Mouse (Mus musculus): Measurements from ENCODE around the gene Sh3rf3. TPM values are rescaled to one million over a fixed set of nuclear protein-coding genes. Genes with fewer than 3 reads are reported as not detected.

The Sh3rf3 gene
- 1.5 and 2.3 TPM in 2 replicates for polyA plus RNA-seq (2012; rRNA removed)

DNA sequence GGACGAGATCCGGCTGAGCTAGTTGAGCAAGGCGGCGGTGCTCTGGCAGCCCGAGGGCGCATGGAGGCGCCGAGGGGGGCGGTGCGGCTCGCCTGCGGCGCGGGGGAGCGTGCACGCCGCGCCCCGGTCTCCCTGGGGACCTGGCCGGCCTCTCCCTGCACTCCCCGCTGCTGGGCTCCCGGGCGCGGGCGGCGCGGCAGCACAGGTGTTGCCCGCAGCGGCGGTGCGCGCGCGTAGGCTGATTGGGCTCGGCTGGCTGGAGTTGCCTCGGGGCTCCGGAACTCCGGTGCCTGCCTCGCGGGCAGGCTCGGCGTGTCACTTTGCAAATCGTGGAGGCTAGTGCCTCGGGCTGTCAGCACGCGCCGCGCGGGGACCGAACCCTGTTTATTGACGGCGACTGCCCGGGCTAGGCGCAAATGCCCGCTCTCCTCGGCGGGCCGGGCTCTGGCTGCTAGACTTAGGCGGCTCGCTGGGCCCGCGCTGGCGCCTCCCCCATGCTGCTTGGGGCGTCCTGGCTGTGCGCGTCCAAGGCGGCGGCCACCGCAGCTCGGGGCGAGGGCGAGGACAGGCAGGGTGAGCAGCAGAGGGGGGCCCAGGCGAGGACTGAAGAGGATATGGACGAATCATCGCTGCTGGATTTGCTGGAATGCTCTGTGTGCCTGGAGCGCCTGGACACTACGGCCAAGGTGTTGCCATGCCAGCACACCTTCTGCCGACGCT, at the start of gene Sh3rf3:
Sh3rf3 (plus strand) TSS at position 279 of the 720 bp plus-strand sequence.
- DNase-seq (ENCODE audit: low read depth in 1 of 2, low spot score in 2 of 2), result no peak
- no peaks in the 10 kb centered on the region for H3K36me3 ChIP-seq (ENCODE audit: control insufficient read depth, insufficient read depth, low read length)
- H3K27me3 ChIP-seq (ENCODE audit: control insufficient read depth, insufficient read depth, low read length), result peaks cover 10% of the 10 kb centered on the region; the same call in 1 of the 2 replicates
- WGBS, result 2% methylated on average over 71 of the region's 79 CpGs
- TF ChIP-seq POLR2A (IDR thresholded peaks at IDR 0.05; ENCODE audit: low read depth, low read length) (no peak), CTCF (IDR thresholded peaks at IDR 0.05; ENCODE audit: extremely low read depth, insufficient read depth, insufficient read length, insufficient replicate concordance) (no peak)
- H3K4me1 ChIP-seq (ENCODE audit: control insufficient read depth, insufficient read depth, insufficient read length), result peaks cover 4% of the 10 kb centered on the region
- peak within 1 kb of the TSS; percentile 32; the same call in 1 of the 2 replicates for H3K4me3 ChIP-seq (ENCODE audit: extremely low read depth, insufficient read depth, insufficient read length)
- no peak within 1 kb of the TSS for H3K27ac ChIP-seq (ENCODE audit: insufficient read depth, low read length)

DNA sequence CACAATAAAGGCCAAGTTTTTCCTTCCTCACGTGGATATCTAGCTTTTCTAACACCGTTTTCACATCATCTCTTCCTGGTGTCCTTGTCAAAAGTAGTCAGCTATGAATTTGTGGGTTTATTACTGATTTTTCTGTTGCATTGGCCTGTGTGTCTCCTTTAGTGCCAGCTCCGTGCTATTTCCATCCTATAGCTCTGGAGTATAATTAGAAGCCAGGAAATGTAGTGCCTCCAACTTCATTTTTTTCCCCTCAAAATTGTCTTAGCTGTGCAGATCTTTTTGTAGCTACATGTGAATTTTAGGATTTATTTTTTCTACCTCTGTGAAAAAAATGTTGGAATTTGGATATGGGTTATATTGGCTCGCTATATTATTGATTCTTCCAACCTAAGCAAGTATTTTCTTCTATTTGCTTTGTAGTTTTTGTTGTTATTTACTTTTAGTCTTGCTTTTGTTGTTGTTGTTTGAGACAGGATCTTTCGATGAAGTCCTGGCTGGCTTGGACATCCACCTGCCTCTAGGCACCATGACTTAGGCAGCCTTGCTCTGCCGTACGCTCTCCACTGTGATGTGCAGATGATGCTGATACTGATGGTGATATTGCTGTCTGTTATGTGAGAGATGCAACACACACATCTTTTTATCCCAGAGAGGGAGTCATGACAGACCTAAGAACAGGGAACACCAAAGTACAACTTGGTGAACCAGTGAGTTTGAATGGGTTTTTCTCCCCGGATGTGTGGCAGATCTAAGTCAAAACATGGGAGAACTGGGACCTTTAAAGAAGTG, 24.5 kb upstream of the Sh3rf3 start:
- no peaks in the 10 kb centered on the region for H3K4me1 ChIP-seq (ENCODE audit: control insufficient read depth, insufficient read depth, insufficient read length)
- H3K4me3 ChIP-seq (ENCODE audit: extremely low read depth, insufficient read depth, insufficient read length), result no peak overlapping the region
- H3K36me3 ChIP-seq (ENCODE audit: control insufficient read depth, insufficient read depth, low read length), result no peaks in the 10 kb centered on the region
- TF ChIP-seq CTCF (IDR thresholded peaks at IDR 0.05; ENCODE audit: extremely low read depth, insufficient read depth, insufficient read length, insufficient replicate concordance) (no peak), POLR2A (IDR thresholded peaks at IDR 0.05; ENCODE audit: low read depth, low read length) (no peak)
- 88% methylated on average over 8 of the region's 8 CpGs for WGBS
- no peaks in the 10 kb centered on the region for H3K27me3 ChIP-seq (ENCODE audit: control insufficient read depth, insufficient read depth, low read length)
- DNase-seq (ENCODE audit: low read depth in 1 of 2, low spot score in 2 of 2), result no peak
- no peak overlapping the region for H3K27ac ChIP-seq (ENCODE audit: insufficient read depth, low read length)

DNA sequence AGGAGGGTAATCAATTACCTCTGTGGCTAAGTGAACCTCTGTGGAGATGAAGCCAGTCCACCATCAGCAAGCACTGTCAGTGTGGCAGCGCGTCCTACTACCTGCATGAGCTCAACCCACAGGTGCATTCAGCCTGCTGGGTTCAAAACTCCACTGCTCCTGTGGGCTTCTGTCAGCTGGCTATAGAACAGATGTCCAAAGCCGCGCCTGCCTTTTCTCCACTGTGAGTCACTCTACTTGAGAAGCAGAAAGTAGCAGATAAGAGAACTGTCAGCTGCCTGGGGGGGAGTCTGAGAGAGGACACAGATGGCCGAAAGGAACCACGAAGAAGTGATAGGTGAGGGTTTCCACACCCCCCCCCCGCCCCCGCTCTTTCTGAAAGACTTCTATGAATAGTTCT, 15.6 kb upstream of the Sh3rf3 start:
- TF ChIP-seq CTCF (IDR thresholded peaks at IDR 0.05; ENCODE audit: extremely low read depth, insufficient read depth, insufficient read length, insufficient replicate concordance) (no peak), POLR2A (IDR thresholded peaks at IDR 0.05; ENCODE audit: low read depth, low read length) (no peak)
- 84% methylated on average over 8 of the region's 8 CpGs for WGBS
- no peak for DNase-seq (ENCODE audit: low read depth in 1 of 2, low spot score in 2 of 2)

DNA sequence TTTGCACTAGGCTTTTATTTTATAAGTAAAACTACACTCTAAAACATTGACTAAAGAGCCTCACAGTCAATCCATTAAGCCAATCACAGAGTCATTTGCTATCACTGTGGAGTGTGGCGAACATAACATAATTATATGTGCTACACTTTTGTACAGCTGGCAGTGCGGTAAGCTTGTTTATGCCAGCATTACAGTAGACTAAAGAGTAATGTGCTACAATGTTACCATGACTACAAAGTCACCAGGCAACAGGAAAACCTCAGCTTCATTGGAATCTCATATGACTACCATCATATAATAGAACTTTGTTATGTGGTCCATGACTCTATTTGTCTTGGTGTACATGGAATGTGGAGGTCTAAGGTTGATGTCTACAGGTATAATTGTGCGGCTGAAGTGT, 15.0 kb upstream of the Sh3rf3 start:
- Histone ChIP-seq H3K27me3 (ENCODE audit: control insufficient read depth, insufficient read depth, low read length) (no peaks in the 10 kb centered on the region), H3K27ac (ENCODE audit: insufficient read depth, low read length) (no peak overlapping the region), H3K4me1 (ENCODE audit: control insufficient read depth, insufficient read depth, insufficient read length) (no peaks in the 10 kb centered on the region), H3K4me3 (ENCODE audit: extremely low read depth, insufficient read depth, insufficient read length) (no peak overlapping the region), H3K36me3 (ENCODE audit: control insufficient read depth, insufficient read depth, low read length) (no peaks in the 10 kb centered on the region)
- WGBS, result 93% methylated on average over 3 of the region's 3 CpGs
- TF ChIP-seq POLR2A (IDR thresholded peaks at IDR 0.05; ENCODE audit: low read depth, low read length), result no peak
- TF ChIP-seq CTCF (IDR thresholded peaks at IDR 0.05; ENCODE audit: extremely low read depth, insufficient read depth, insufficient read length, insufficient replicate concordance), result no peak
- no peak for DNase-seq (ENCODE audit: low read depth in 1 of 2, low spot score in 2 of 2)

More for the DNA sequence above, 15.6 kb upstream of the Sh3rf3 start:
- Histone ChIP-seq H3K36me3 (ENCODE audit: control insufficient read depth, insufficient read depth, low read length) (no peaks in the 10 kb centered on the region), H3K4me3 (ENCODE audit: extremely low read depth, insufficient read depth, insufficient read length) (no peak overlapping the region), H3K27me3 (ENCODE audit: control insufficient read depth, insufficient read depth, low read length) (no peaks in the 10 kb centered on the region), H3K27ac (ENCODE audit: insufficient read depth, low read length) (no peak overlapping the region), H3K4me1 (ENCODE audit: control insufficient read depth, insufficient read depth, insufficient read length) (no peaks in the 10 kb centered on the region)

DNA sequence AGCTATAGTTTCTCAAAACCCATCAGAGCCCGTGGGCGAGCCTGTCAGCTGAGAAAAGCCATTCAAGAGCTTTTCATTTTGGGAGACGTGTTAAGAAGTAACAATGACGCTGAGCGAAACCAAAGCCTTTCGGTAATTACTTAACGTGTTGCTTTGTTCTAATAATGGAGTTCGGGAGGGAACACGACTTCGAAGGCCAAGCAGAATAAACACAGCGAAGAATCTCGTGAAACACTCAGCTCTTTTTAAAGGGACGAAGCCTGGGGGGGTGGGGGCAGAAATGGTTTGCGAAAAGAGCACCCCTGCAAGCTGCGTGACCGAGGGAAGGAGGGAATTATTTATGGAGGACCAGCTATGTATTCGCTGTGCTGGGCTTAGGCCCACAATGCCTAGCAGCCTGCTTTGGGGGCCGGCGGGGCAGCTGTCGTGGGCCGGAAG, 12.1 kb upstream of the Sh3rf3 start:
- H3K4me3 ChIP-seq (ENCODE audit: extremely low read depth, insufficient read depth, insufficient read length), result no peak overlapping the region
- no peak overlapping the region for H3K27ac ChIP-seq (ENCODE audit: insufficient read depth, low read length)
- TF ChIP-seq POLR2A (IDR thresholded peaks at IDR 0.05; ENCODE audit: low read depth, low read length) (no peak), CTCF (IDR thresholded peaks at IDR 0.05; ENCODE audit: extremely low read depth, insufficient read depth, insufficient read length, insufficient replicate concordance) (no peak)
- no peaks in the 10 kb centered on the region for H3K36me3 ChIP-seq (ENCODE audit: control insufficient read depth, insufficient read depth, low read length)
- DNase-seq (ENCODE audit: low read depth in 1 of 2, low spot score in 2 of 2), result no peak
- H3K27me3 ChIP-seq (ENCODE audit: control insufficient read depth, insufficient read depth, low read length), result no peaks in the 10 kb centered on the region
- no peaks in the 10 kb centered on the region for H3K4me1 ChIP-seq (ENCODE audit: control insufficient read depth, insufficient read depth, insufficient read length)
- WGBS, result 90% methylated on average over 21 of the region's 21 CpGs

DNA sequence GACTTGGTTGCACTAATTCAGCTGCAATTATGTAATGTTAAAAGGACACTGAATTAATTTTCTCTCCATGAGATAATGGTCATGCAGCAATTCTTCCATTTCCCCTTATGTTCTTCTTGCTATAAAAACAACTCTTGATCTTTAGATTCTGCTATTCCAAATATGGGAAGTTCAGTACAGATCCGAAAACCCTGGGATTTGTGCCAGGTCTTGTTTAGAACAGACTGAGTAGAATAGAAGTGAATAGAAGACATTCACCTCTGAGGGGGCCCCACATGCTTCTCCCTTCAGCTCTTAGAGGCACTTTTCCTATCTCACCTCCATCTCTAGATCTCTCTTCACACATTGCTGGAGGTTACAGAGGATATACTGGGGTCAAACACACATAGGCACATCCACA, 10.8 kb upstream of the Sh3rf3 start:
- no peaks in the 10 kb centered on the region for H3K27me3 ChIP-seq (ENCODE audit: control insufficient read depth, insufficient read depth, low read length)
- no peaks in the 10 kb centered on the region for H3K36me3 ChIP-seq (ENCODE audit: control insufficient read depth, insufficient read depth, low read length)
- no peak for DNase-seq (ENCODE audit: low read depth in 1 of 2, low spot score in 2 of 2)
- no peaks in the 10 kb centered on the region for H3K4me1 ChIP-seq (ENCODE audit: control insufficient read depth, insufficient read depth, insufficient read length)
- H3K27ac ChIP-seq (ENCODE audit: insufficient read depth, low read length), result no peak overlapping the region
- no peak overlapping the region for H3K4me3 ChIP-seq (ENCODE audit: extremely low read depth, insufficient read depth, insufficient read length)
- 77% methylated on average over 1 of the region's 1 CpGs for WGBS
- TF ChIP-seq CTCF (IDR thresholded peaks at IDR 0.05; ENCODE audit: extremely low read depth, insufficient read depth, insufficient read length, insufficient replicate concordance), result no peak
- no peak for TF ChIP-seq POLR2A (IDR thresholded peaks at IDR 0.05; ENCODE audit: low read depth, low read length)

Data from spleen, adult 2 months (tissue).